Mouse (Mus musculus) layer of hippocampus, adult 18-20 months (tissue): Measurements from ENCODE around the gene Pafah1b2. TPM values are rescaled to one million over a fixed set of nuclear protein-coding genes. Genes with fewer than 3 reads are reported as not detected.

ENCODE experiments used
- DNase-seq, 2 experiments: peaks; one replicate each; pipeline ENCODE4 v3.0.0; 2022; ENCODE audit warnings: low spot score in 2 of 2
- total RNA-seq, 2 experiments: library from RNA; stranded (reverse); gene quantifications; 2 replicates each; pipeline ENCODE4 v1.2.3; 2021

Gene Pafah1b2
- total RNA-seq, 2 experiments from 2014 or later, result 237 to 239 TPM

- DNase-seq, result no peak
Measured at GRCm38 (mm10) chr9:45983676-45984408, 28.6 kb downstream of the Pafah1b2 start.

- DNase-seq, result no peak
Measured at GRCm38 (mm10) chr9:45981331-45981730, 31.2 kb downstream of the Pafah1b2 start.

- DNase-seq, result no peak
Measured at GRCm38 (mm10) chr9:45980611-45981010, 31.9 kb downstream of the Pafah1b2 start.

- no peak for DNase-seq
Measured at GRCm38 (mm10) chr9:45979778-45980177, 32.7 kb downstream of the Pafah1b2 start.

DNA sequence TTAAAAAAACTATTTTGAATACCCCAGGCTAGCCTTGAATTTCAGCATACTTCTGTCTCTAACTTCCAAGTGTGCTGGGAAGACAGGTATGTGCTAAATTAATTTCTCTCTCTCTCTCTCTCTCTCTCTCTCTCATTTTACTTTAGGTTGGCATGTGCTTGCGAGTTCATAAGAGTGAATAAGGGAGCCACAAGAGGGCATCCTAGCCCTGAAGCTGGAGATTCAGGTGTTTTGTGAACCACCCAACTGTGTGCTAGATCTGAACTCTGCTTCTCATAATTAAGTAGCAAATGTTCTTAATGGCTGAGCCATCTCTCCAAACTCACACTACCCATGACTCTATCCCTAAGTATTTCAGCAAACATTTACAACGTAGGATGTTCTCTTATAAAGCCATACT is 35.6 kb downstream of the Pafah1b2 start:
- DNase-seq, result no peak

DNA sequence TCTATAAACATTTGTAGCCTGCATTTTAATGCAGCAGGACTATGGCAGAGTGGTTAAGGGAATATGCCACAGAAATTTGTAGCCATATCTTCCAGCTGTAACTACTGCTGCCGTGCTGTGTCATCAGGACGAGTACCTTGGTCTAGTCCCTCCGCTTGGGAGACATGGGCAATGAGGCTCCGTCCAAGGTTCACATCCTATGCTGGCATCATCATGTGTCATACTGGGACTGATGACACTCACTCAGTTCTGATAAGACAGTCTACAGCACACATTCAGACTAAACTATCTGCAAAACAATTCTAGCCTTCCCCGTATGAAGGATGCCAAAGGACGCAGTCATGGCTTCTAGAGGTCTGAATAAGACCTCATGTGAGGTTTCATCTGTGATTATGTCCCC is 48.9 kb downstream of the Pafah1b2 start:
- no peak for DNase-seq

DNA sequence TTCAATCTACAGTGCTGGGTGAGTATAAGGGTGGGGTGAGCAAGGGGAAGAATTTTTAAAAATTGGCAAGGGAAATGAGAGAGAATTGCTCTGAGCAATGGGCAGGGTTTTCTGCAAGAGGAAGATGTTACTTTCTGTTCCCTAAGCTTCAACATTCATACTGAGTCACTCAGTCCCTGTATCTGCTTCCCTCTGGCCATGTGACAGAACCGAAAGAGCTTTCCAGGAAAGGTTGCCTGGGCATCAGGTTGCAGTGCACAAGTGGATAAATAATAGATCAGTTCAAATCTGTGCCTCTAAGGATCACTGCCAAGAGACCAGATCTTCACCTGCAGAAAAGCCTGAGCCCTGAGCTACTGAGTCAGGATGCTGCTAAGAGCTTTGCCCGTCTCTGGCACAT is 50.6 kb downstream of the Pafah1b2 start:
- peak in 1 of 2 experiments; percentile 30 for DNase-seq

GRCm38 (mm10) chr9:45959661-45960060 is 52.8 kb downstream of the Pafah1b2 start:
- DNase-seq, result no peak

DNA sequence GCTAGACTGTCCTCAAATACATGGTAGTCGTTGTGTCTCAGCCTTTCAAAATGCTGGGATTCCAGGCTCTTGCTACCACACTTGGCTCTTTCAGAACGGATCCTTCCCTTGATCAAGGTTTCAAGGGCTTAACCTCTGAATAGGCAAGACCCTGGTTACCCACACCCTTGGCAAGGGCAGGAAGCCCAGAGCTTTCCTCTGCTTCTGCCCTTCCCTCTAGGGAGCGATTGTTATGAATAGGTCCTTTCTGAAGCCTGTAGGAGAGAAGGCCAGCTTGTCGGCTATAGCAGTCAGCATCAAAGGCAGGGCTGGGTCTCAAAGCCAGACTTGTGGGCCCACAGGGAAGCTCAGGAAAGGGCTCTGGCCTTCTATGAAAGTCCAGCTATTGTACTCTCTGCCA is 53.6 kb downstream of the Pafah1b2 start:
- no peak for DNase-seq

- no peak for DNase-seq
Measured at GRCm38 (mm10) chr9:45958023-45958670, 54.3 kb downstream of the Pafah1b2 start.

GRCm38 (mm10) chr9:45955107-45955963 is 57.2 kb downstream of the Pafah1b2 start, which contains the start of gene Sidt2:
Gene Sidt2 (minus strand): TSS chr9:45955258.
- peak; percentile 90 to 94 for DNase-seq

GRCm38 (mm10) chr9:45954294-45955106 is 58.0 kb downstream of the Pafah1b2 start:
- no peak for DNase-seq

DNA sequence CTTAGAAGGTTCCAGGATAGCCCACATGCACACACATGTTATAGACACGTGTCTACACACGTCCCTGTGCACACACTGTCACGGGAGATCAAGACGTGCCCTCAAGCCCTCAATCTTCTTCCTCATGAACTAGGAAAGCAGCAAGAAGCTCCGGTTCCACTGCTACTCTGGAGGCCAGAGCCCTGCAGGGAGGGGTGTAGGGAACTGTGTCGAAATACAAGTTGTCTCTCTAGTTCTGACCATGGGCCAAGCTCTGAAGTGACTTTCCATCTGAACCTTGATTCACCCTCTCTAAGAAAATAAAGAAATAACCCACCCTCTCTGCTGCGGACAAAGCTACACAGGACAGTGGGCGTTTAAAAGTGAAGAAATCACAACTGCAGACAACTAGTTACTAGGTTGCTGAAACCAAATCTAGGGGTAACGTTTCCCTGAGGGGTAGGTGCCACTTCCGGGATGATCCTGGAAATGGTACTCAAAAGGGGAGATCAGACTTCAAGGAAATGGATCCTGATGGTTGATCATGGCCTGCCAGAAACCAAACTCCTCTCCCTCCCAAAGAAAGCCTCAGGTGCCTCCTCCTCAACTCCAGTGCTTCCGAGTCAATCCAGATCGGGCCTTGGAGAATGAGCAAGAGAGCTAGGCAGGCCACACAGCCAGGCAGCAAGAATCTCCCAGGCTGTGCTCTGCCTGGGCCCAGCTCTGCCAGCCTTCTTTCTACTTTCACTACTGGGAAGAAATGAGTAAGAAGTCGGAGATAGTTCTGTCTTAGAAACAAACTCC is 58.8 kb downstream of the Pafah1b2 start:
- DNase-seq, result no peak

DNA sequence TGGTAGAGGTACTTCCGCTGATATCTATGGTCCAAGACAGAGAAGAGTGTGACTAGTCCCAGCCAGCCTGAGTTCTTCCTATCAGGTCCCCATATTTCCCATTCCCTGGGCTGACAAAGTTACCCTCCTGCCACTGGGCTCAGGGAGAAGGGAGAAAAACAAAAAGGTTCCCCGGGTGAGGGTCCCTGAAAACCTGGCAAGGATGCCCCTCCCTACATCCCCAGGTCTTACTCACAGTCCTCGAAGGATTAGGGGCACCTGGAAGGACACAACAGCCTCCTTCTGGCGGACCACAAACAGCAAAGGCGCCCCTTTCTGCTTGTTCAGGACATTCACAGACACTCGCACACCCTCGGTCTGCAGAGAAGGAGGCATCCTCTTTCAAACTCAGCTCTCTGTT is 59.6 kb downstream of the Pafah1b2 start:
- DNase-seq, result no peak

DNA sequence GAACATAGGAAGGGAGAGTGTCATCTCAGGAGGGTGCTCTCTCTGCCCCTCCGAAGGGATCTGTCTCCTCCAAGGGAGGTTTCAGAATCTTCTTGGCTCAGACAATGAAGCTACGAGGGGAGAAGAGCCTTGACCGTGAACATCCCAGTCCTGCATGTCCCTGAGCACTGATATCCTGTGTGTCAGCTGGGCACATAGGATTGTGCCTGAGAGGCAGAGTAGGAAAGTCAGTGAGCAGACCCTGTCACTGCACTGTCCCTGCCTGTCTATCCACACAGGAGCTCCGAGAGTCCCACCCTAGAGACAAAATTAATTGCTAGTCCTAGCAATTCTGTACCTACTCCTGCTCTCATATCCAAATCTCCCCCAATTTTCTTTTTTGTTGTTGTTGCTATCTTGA is 60.4 kb downstream of the Pafah1b2 start:
- DNase-seq, result no peak

DNA sequence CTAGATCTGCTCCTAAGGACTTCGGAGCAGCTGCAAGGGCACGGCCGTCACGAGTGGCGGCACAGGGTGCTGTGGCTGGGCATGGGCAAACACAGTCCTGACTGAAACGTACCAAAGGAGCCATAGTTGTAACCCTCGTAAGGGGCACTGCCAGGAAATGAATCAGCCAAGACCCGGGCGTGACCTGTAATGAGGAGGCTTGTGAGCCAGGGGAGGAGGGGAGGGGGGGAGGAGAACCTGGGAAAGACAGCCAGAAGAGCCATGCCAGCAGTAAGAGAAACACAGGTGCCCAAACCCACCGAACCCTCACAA is 65.7 kb downstream of the Pafah1b2 start:
- no peak for DNase-seq

GRCm38 (mm10) chr9:45946182-45946871 is 66.2 kb downstream of the Pafah1b2 start:
- no peak for DNase-seq

GRCm38 (mm10) chr9:45945721-45946120 is 66.8 kb downstream of the Pafah1b2 start:
- no peak for DNase-seq

DNA sequence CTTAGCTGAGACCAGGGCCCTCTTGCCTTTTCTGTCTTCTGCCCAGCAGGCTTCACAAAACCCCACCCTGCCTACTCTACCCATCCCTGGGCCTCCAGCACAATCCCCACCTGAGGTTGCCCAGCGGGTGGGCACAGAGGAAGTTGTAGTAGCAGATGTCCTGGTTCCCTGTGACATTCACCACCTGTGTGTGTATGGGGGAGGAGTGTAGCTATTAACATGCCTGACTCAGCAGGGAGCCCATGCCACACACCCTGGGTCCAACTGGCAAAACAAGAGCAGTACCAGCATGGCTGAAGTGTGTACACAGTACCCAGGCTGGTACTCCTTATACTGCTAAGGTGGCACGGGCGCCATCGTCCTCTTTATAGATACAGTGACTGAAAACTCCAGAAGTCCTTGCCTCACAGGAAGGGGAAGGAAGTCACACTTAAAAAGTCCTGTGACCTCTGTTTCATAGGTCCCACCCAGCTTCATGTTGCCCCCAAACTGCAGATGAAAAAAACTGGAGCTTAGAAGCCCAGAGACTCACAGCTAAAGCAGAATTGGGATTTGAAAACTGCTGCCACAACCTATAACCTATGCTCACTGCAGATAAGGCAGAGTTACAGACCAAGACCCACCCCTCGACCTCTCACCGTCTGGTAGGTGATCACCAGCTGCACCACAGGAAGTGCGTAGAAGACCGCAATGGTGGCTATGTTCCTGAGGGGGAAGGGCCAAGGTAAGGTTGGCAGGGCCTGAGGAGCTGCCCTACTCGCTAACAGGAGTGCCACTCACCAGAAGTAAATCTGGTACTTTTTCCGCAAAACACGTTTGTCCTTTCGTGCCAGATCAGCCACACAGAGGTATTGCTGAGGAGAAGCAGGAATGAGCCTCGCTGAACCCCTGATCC is 67.7 kb downstream of the Pafah1b2 start:
- DNase-seq, result no peak
